Mouse (Mus musculus) heart, embryonic 15.5 days (tissue): ENCODE measurements at regions not wholly inside any gene's neighbourhood (a gene's known extent, or its start where the extent isn't known, plus 50 kb on each side); places are given as distances from the start of the nearest gene placed in this dataset.

ENCODE experiments used
- ATAC-seq: fragments of 200-750 bp; cut with Nextera tagmentation; replicated peaks from 2 replicates; pipeline ENCODE4 v1.8.0; 2017; ENCODE audit warnings: low read depth, moderate TSS enrichment; ENCODE audit not compliant: insufficient number of reproducible peaks, insufficient read depth, low FRiP score
- H3K27ac ChIP-seq: fragments of 300-500 bp; sonication (generic); 2 replicates; pipeline ENCODE4 v1.5.1; 2015; ENCODE audit warnings: mild to moderate bottlenecking, inconsistent platforms
- H3K27me3 ChIP-seq: fragments of 300-500 bp; sonication (generic); 2 replicates; pipeline ENCODE4 v1.6.1; 2015; ENCODE audit warnings: inconsistent platforms
- H3K36me3 ChIP-seq: fragments of 300-500 bp; sonication (generic); 2 replicates; pipeline ENCODE4 v1.6.1; 2015; ENCODE audit warnings: mild to moderate bottlenecking, inconsistent platforms
- H3K4me1 ChIP-seq: fragments of 300-500 bp; sonication (generic); replicated peaks from 2 replicates; pipeline ENCODE4 v1.6.1; 2015; ENCODE audit warnings: inconsistent platforms
- H3K4me2 ChIP-seq: fragments of 300-500 bp; sonication (generic); 2 replicates; pipeline ENCODE4 v1.6.1; 2015; ENCODE audit warnings: inconsistent platforms, mild to moderate bottlenecking, moderate library complexity
- H3K4me3 ChIP-seq: fragments of 300-500 bp; sonication (generic); 2 replicates; pipeline ENCODE4 v1.5.1; 2015; ENCODE audit warnings: mild to moderate bottlenecking, inconsistent platforms
- H3K9ac ChIP-seq: fragments of 300-500 bp; sonication (generic); 2 replicates; pipeline ENCODE4 v1.6.1; 2015; ENCODE audit warnings: mild to moderate bottlenecking, inconsistent platforms
- H3K9me3 ChIP-seq: fragments of 300-500 bp; sonication (generic); replicated peaks from 2 replicates; pipeline ENCODE4 v1.6.1; 2016; ENCODE audit warnings: inconsistent platforms
- WGBS: fragments of 180-500 bp; shearing (Covaris S2); methylation state at CpG from one replicate; pipeline ENCODE4 v1.1.7; 2015; ENCODE audit warnings: mixed read lengths; 5-methylcytosine and 5-hydroxymethylcytosine counted together

GRCm38 (mm10) chr6:117563159-117563558, 277.8 kb upstream of the Zfp637 start:
- 48% methylated on average over 6 of the region's 6 CpGs for WGBS
- H3K9me3 ChIP-seq: no peaks in the 10 kb centered on the region
- no peaks in the 10 kb centered on the region for H3K36me3 ChIP-seq
- H3K4me1 ChIP-seq: peaks cover 32% of the 10 kb centered on the region
- H3K27ac ChIP-seq: no peak overlapping the region
- H3K4me3 ChIP-seq: no peak overlapping the region
- peaks cover 22% of the 10 kb centered on the region for H3K27me3 ChIP-seq
- no peak for ATAC-seq
- H3K9ac ChIP-seq: no peak overlapping the region
- no peak overlapping the region for H3K4me2 ChIP-seq

- no peak overlapping the region for H3K4me2 ChIP-seq
- no peak for ATAC-seq
- H3K9ac ChIP-seq: no peak overlapping the region
- no peak overlapping the region for H3K27ac ChIP-seq
- no peaks in the 10 kb centered on the region for H3K36me3 ChIP-seq
- no peak overlapping the region for H3K4me3 ChIP-seq
- H3K27me3 ChIP-seq: peaks cover 22% of the 10 kb centered on the region
- peaks cover 32% of the 10 kb centered on the region for H3K4me1 ChIP-seq
- WGBS: 64% methylated on average over 1 of the region's 1 CpGs
- no peaks in the 10 kb centered on the region for H3K9me3 ChIP-seq
Measured at GRCm38 (mm10) chr6:117563704-117564103, 277.3 kb upstream of the Zfp637 start.

- Histone ChIP-seq H3K9me3 (no peaks in the 10 kb centered on the region), H3K4me2 (no peak overlapping the region), H3K4me1 (peaks cover 32% of the 10 kb centered on the region), H3K27ac (peak overlapping the region; percentile 10; the same call in 1 of the 2 replicates), H3K36me3 (no peaks in the 10 kb centered on the region), H3K4me3 (no peak overlapping the region), H3K9ac (no peak overlapping the region), H3K27me3 (0 out of 2 replicates have a peak, but pooled peaks cover 6% of the 10 kb centered on the region)
- peak; percentile 59; the same call in 1 of the 2 replicates for ATAC-seq
- WGBS: 22% methylated on average over 6 of the region's 6 CpGs
Measured at GRCm38 (mm10) chr6:117566786-117567185, 274.2 kb upstream of the Zfp637 start.

GRCm38 (mm10) chr6:117567691-117568090, 273.3 kb upstream of the Zfp637 start:
- WGBS: 28% methylated on average over 5 of the region's 5 CpGs

GRCm38 (mm10) chr6:117569576-117570326, 271.2 kb upstream of the Zfp637 start:
- H3K4me2 ChIP-seq: no peak overlapping the region
- no peak overlapping the region for H3K9ac ChIP-seq
- no peak for ATAC-seq
- peaks cover 36% of the 10 kb centered on the region for H3K4me1 ChIP-seq
- no peaks in the 10 kb centered on the region for H3K36me3 ChIP-seq
- no peak overlapping the region for H3K27ac ChIP-seq
- no peak overlapping the region for H3K4me3 ChIP-seq
- H3K27me3 ChIP-seq: 0 out of 2 replicates have a peak, but pooled peaks cover 6% of the 10 kb centered on the region
- WGBS: 71% methylated on average over 11 of the region's 11 CpGs
- no peaks in the 10 kb centered on the region for H3K9me3 ChIP-seq

More at GRCm38 (mm10) chr6:117567691-117568090, 273.3 kb upstream of the Zfp637 start:
- no peak overlapping the region for H3K4me2 ChIP-seq
- no peak overlapping the region for H3K27ac ChIP-seq
- H3K4me3 ChIP-seq: no peak overlapping the region
- peaks cover 33% of the 10 kb centered on the region for H3K4me1 ChIP-seq
- H3K9me3 ChIP-seq: no peaks in the 10 kb centered on the region
- no peaks in the 10 kb centered on the region for H3K36me3 ChIP-seq
- H3K27me3 ChIP-seq: 0 out of 2 replicates have a peak, but pooled peaks cover 6% of the 10 kb centered on the region
- ATAC-seq: no peak
- no peak overlapping the region for H3K9ac ChIP-seq

GRCm38 (mm10) chr6:117570346-117570745, 270.6 kb upstream of the Zfp637 start:
- no peaks in the 10 kb centered on the region for H3K36me3 ChIP-seq
- H3K9me3 ChIP-seq: no peaks in the 10 kb centered on the region
- H3K27me3 ChIP-seq: 0 out of 2 replicates have a peak, but pooled peaks cover 6% of the 10 kb centered on the region
- no peak overlapping the region for H3K4me2 ChIP-seq
- no peak overlapping the region for H3K9ac ChIP-seq
- H3K4me3 ChIP-seq: no peak overlapping the region
- WGBS: 59% methylated on average over 7 of the region's 7 CpGs
- no peak for ATAC-seq
- H3K4me1 ChIP-seq: peaks cover 36% of the 10 kb centered on the region
- no peak overlapping the region for H3K27ac ChIP-seq

- Histone ChIP-seq H3K27me3 (0 out of 2 replicates have a peak, but pooled peaks cover 6% of the 10 kb centered on the region), H3K36me3 (no peaks in the 10 kb centered on the region), H3K4me3 (no peak overlapping the region), H3K4me2 (no peak overlapping the region), H3K9ac (no peak overlapping the region), H3K4me1 (peaks cover 36% of the 10 kb centered on the region), H3K27ac (no peak overlapping the region), H3K9me3 (no peaks in the 10 kb centered on the region)
- ATAC-seq: no peak
- 91% methylated on average over 4 of the region's 4 CpGs for WGBS
Measured at GRCm38 (mm10) chr6:117570791-117571190, 270.2 kb upstream of the Zfp637 start.

GRCm38 (mm10) chr6:117572006-117572405, 269.0 kb upstream of the Zfp637 start:
- no peak for ATAC-seq
- WGBS: 84% methylated on average over 14 of the region's 14 CpGs
- Histone ChIP-seq H3K27me3 (0 out of 2 replicates have a peak, but pooled peaks cover 6% of the 10 kb centered on the region), H3K4me1 (peaks cover 24% of the 10 kb centered on the region), H3K4me2 (no peak overlapping the region), H3K9ac (no peak overlapping the region), H3K36me3 (no peaks in the 10 kb centered on the region), H3K9me3 (no peaks in the 10 kb centered on the region), H3K27ac (no peak overlapping the region), H3K4me3 (no peak overlapping the region)

GRCm38 (mm10) chr6:117573371-117573770, 267.6 kb upstream of the Zfp637 start:
- Histone ChIP-seq H3K4me3 (no peak overlapping the region), H3K9ac (no peak overlapping the region), H3K4me1 (peaks cover 14% of the 10 kb centered on the region), H3K36me3 (no peaks in the 10 kb centered on the region), H3K4me2 (no peak overlapping the region), H3K27ac (no peak overlapping the region), H3K9me3 (no peaks in the 10 kb centered on the region), H3K27me3 (0 out of 2 replicates have a peak, but pooled peaks cover 4% of the 10 kb centered on the region)
- ATAC-seq: no peak
- 91% methylated on average over 8 of the region's 8 CpGs for WGBS

GRCm38 (mm10) chr6:117574146-117574545, 266.8 kb upstream of the Zfp637 start:
- WGBS: 23% methylated on average over 10 of the region's 10 CpGs
- Histone ChIP-seq H3K4me3 (no peak overlapping the region), H3K4me1 (peaks cover 14% of the 10 kb centered on the region), H3K9ac (no peak overlapping the region), H3K4me2 (peak overlapping the region; percentile 34), H3K9me3 (no peaks in the 10 kb centered on the region), H3K36me3 (no peaks in the 10 kb centered on the region), H3K27me3 (0 out of 2 replicates have a peak, but pooled peaks cover 4% of the 10 kb centered on the region), H3K27ac (peak overlapping the region; percentile 48; the same call in 1 of the 2 replicates)
- ATAC-seq: 0 out of 2 replicates have a peak, but pooled peaks have one; percentile 58

GRCm38 (mm10) chr6:117575057-117575456, 265.9 kb upstream of the Zfp637 start:
- H3K9me3 ChIP-seq: no peaks in the 10 kb centered on the region
- H3K4me2 ChIP-seq: no peak overlapping the region
- H3K4me3 ChIP-seq: no peak overlapping the region
- H3K36me3 ChIP-seq: no peaks in the 10 kb centered on the region
- ATAC-seq: no peak
- H3K27me3 ChIP-seq: 0 out of 2 replicates have a peak, but pooled peaks cover 4% of the 10 kb centered on the region
- H3K27ac ChIP-seq: no peak overlapping the region
- WGBS: 84% methylated on average over 5 of the region's 5 CpGs
- H3K4me1 ChIP-seq: peaks cover 14% of the 10 kb centered on the region
- H3K9ac ChIP-seq: no peak overlapping the region
